Mouse (Mus musculus) limb, embryonic 13.5 days (tissue): ENCODE results near the gene Orai2. TPM values are rescaled to one million over a fixed set of nuclear protein-coding genes. Genes with fewer than 3 reads are reported as not detected.

Experiments
- ATAC-seq: fragments of 200-750 bp; cut with Nextera tagmentation; 2 replicates; pipeline ENCODE4 v1.8.0; 2017; ENCODE audit warnings: low read depth, moderate number of reproducible peaks, moderate TSS enrichment; ENCODE audit not compliant: low FRiP score
- H3K27ac ChIP-seq: fragments of 300-500 bp; sonication (generic); 2 replicates; pipeline ENCODE4 v1.5.1; 2015; ENCODE audit warnings: inconsistent platforms, mild to moderate bottlenecking, moderate library complexity
- H3K27me3 ChIP-seq: fragments of 300-500 bp; sonication (generic); 2 replicates; pipeline ENCODE4 v1.6.1; 2015; ENCODE audit warnings: mild to moderate bottlenecking, inconsistent platforms
- H3K36me3 ChIP-seq: fragments of 300-500 bp; sonication (generic); 2 replicates; pipeline ENCODE4 v1.6.1; 2015; ENCODE audit warnings: inconsistent platforms, mild to moderate bottlenecking, moderate library complexity
- H3K4me1 ChIP-seq: fragments of 300-500 bp; sonication (generic); 2 replicates; pipeline ENCODE4 v1.6.1; 2015; ENCODE audit warnings: inconsistent platforms
- H3K4me2 ChIP-seq: fragments of 300-500 bp; sonication (generic); replicated peaks from 2 replicates; pipeline ENCODE4 v1.6.1; 2015; ENCODE audit warnings: inconsistent platforms, mild to moderate bottlenecking, moderate library complexity
- H3K4me3 ChIP-seq: fragments of 300-500 bp; sonication (generic); 2 replicates; pipeline ENCODE4 v1.5.1; 2015; ENCODE audit warnings: moderate library complexity, mild to moderate bottlenecking, inconsistent platforms
- H3K9ac ChIP-seq: fragments of 300-500 bp; sonication (generic); 2 replicates; pipeline ENCODE4 v1.6.1; 2015; ENCODE audit warnings: mild to moderate bottlenecking, inconsistent platforms
- H3K9me3 ChIP-seq: fragments of 300-500 bp; sonication (generic); 2 replicates; pipeline ENCODE4 v1.6.1; 2016; ENCODE audit warnings: inconsistent platforms
- WGBS: fragments of 180-500 bp; shearing (Covaris S2); methylation state at CpG from one replicate; pipeline ENCODE4 v1.1.7; 2015; 5-methylcytosine and 5-hydroxymethylcytosine counted together
- polyA plus RNA-seq: library from polyadenylated mRNA; unstranded; fragments of >200 nt; fragmentation: Nextera tagmentation; extraction: Ambion mirVana; gene quantifications from 2 replicates; pipeline ENCODE4 v1.2.1, GENCODE M21; 2015

Gene Orai2
- polyA plus RNA-seq, 1 experiment from 2014 or later: 11.9 TPM

GRCm38 (mm10) chr5:136199526-136199925, 29.0 kb upstream of the Orai2 start:
- H3K9me3 ChIP-seq: no peaks in the 10 kb centered on the region
- H3K4me1 ChIP-seq: peaks cover 15% of the 10 kb centered on the region
- WGBS: 33% methylated on average over 11 of the region's 11 CpGs
- H3K27ac ChIP-seq: no peak overlapping the region
- H3K9ac ChIP-seq: peak overlapping the region; percentile 93
- H3K4me3 ChIP-seq: peak overlapping the region; percentile 99
- H3K4me2 ChIP-seq: peak overlapping the region; percentile 95
- peaks cover 27% of the 10 kb centered on the region for H3K36me3 ChIP-seq
- ATAC-seq: no peak
- no peaks in the 10 kb centered on the region for H3K27me3 ChIP-seq

- Histone ChIP-seq H3K9ac (peak within 1 kb of the TSS; percentile 93), H3K4me2 (peak within 1 kb of the TSS; percentile 95), H3K27me3 (no peaks in the 10 kb centered on the region), H3K27ac (0 out of 2 replicates have a peak within 1 kb of the TSS, but pooled peaks have one; percentile 15), H3K4me1 (peaks cover 15% of the 10 kb centered on the region), H3K36me3 (peaks cover 35% of the 10 kb centered on the region), H3K9me3 (no peaks in the 10 kb centered on the region), H3K4me3 (peak within 1 kb of the TSS; percentile 99)
- ATAC-seq: peak; percentile 88
- WGBS: under 1% methylated on average over 62 of the region's 62 CpGs
Observed at GRCm38 (mm10) chr5:136198474-136199391, 28.2 kb upstream of the Orai2 start, which contains the start of gene Prkrip1. TSS of gene Prkrip1 (minus strand) at chr5:136198963.

GRCm38 (mm10) chr5:136191870-136192269, 21.4 kb upstream of the Orai2 start:
- Histone ChIP-seq H3K36me3 (peaks cover 95% of the 10 kb centered on the region), H3K27me3 (no peaks in the 10 kb centered on the region), H3K4me2 (no peak overlapping the region), H3K4me3 (no peak overlapping the region), H3K9me3 (no peaks in the 10 kb centered on the region), H3K4me1 (no peaks in the 10 kb centered on the region), H3K27ac (no peak overlapping the region), H3K9ac (no peak overlapping the region)
- WGBS: 85% methylated on average over 7 of the region's 7 CpGs
- ATAC-seq: no peak

- no peak overlapping the region for H3K9ac ChIP-seq
- H3K4me3 ChIP-seq: no peak overlapping the region
- 42% methylated on average over 4 of the region's 4 CpGs for WGBS
- H3K27me3 ChIP-seq: no peaks in the 10 kb centered on the region
- no peaks in the 10 kb centered on the region for H3K4me1 ChIP-seq
- no peak overlapping the region for H3K4me2 ChIP-seq
- no peak for ATAC-seq
- no peak overlapping the region for H3K27ac ChIP-seq
- H3K9me3 ChIP-seq: no peaks in the 10 kb centered on the region
- H3K36me3 ChIP-seq: peaks cover 89% of the 10 kb centered on the region
Observed at GRCm38 (mm10) chr5:136186723-136187122, 16.2 kb upstream of the Orai2 start.

- Histone ChIP-seq H3K9ac (no peak overlapping the region), H3K4me1 (no peaks in the 10 kb centered on the region), H3K9me3 (no peaks in the 10 kb centered on the region), H3K4me2 (no peak overlapping the region), H3K27ac (no peak overlapping the region), H3K36me3 (peaks cover 91% of the 10 kb centered on the region), H3K27me3 (no peaks in the 10 kb centered on the region), H3K4me3 (no peak overlapping the region)
- no peak for ATAC-seq
- 90% methylated on average over 7 of the region's 7 CpGs for WGBS
Observed at GRCm38 (mm10) chr5:136183766-136184165, 13.3 kb upstream of the Orai2 start.

GRCm38 (mm10) chr5:136182830-136183229, 12.3 kb upstream of the Orai2 start:
- H3K4me2 ChIP-seq: no peak overlapping the region
- H3K9me3 ChIP-seq: no peaks in the 10 kb centered on the region
- no peaks in the 10 kb centered on the region for H3K27me3 ChIP-seq
- H3K4me3 ChIP-seq: no peak overlapping the region
- ATAC-seq: no peak
- 95% methylated on average over 4 of the region's 4 CpGs for WGBS
- no peak overlapping the region for H3K9ac ChIP-seq
- H3K4me1 ChIP-seq: no peaks in the 10 kb centered on the region
- H3K27ac ChIP-seq: no peak overlapping the region
- H3K36me3 ChIP-seq: peaks cover 91% of the 10 kb centered on the region

GRCm38 (mm10) chr5:136182049-136182448, 11.5 kb upstream of the Orai2 start:
- ATAC-seq: no peak
- WGBS: 89% methylated on average over 6 of the region's 6 CpGs
- no peak overlapping the region for H3K9ac ChIP-seq

GRCm38 (mm10) chr5:136181197-136181596, 10.7 kb upstream of the Orai2 start:
- H3K4me3 ChIP-seq: no peak overlapping the region
- H3K9me3 ChIP-seq: no peaks in the 10 kb centered on the region
- no peak overlapping the region for H3K9ac ChIP-seq
- no peaks in the 10 kb centered on the region for H3K27me3 ChIP-seq
- WGBS: 90% methylated on average over 6 of the region's 6 CpGs
- ATAC-seq: no peak
- no peak overlapping the region for H3K4me2 ChIP-seq
- H3K36me3 ChIP-seq: peaks cover 88% of the 10 kb centered on the region
- no peak overlapping the region for H3K27ac ChIP-seq
- no peaks in the 10 kb centered on the region for H3K4me1 ChIP-seq

More at GRCm38 (mm10) chr5:136182049-136182448, 11.5 kb upstream of the Orai2 start:
- Histone ChIP-seq H3K4me1 (no peaks in the 10 kb centered on the region), H3K36me3 (peaks cover 94% of the 10 kb centered on the region), H3K27me3 (no peaks in the 10 kb centered on the region), H3K27ac (no peak overlapping the region), H3K4me3 (no peak overlapping the region), H3K9me3 (no peaks in the 10 kb centered on the region), H3K4me2 (no peak overlapping the region)

GRCm38 (mm10) chr5:136179594-136179993, 9.1 kb upstream of the Orai2 start:
- Histone ChIP-seq H3K27ac (no peak overlapping the region), H3K4me1 (no peaks in the 10 kb centered on the region), H3K9me3 (no peaks in the 10 kb centered on the region), H3K9ac (no peak overlapping the region), H3K36me3 (peaks cover 73% of the 10 kb centered on the region), H3K4me3 (no peak overlapping the region), H3K27me3 (no peaks in the 10 kb centered on the region), H3K4me2 (no peak overlapping the region)
- no peak for ATAC-seq
- 56% methylated on average over 5 of the region's 5 CpGs for WGBS

- H3K27me3 ChIP-seq: 0 out of 2 replicates have a peak, but pooled peaks cover 6% of the 10 kb centered on the region
- no peak for ATAC-seq
- H3K36me3 ChIP-seq: peaks cover 20% of the 10 kb centered on the region
- H3K4me3 ChIP-seq: no peak overlapping the region
- no peaks in the 10 kb centered on the region for H3K9me3 ChIP-seq
- H3K9ac ChIP-seq: no peak overlapping the region
- H3K4me2 ChIP-seq: no peak overlapping the region
- no peak overlapping the region for H3K27ac ChIP-seq
- 56% methylated on average over 9 of the region's 9 CpGs for WGBS
- H3K4me1 ChIP-seq: peaks cover 14% of the 10 kb centered on the region
Observed at GRCm38 (mm10) chr5:136173606-136174463, 3.3 kb upstream of the Orai2 start.

- 70% methylated on average over 9 of the region's 9 CpGs for WGBS
- H3K36me3 ChIP-seq: peaks cover 15% of the 10 kb centered on the region
- H3K4me3 ChIP-seq: no peak overlapping the region
- H3K4me2 ChIP-seq: no peak overlapping the region
- H3K9ac ChIP-seq: no peak overlapping the region
- ATAC-seq: no peak
- 0 out of 2 replicates have a peak, but pooled peaks cover 6% of the 10 kb centered on the region for H3K27me3 ChIP-seq
- no peak overlapping the region for H3K27ac ChIP-seq
- H3K9me3 ChIP-seq: peaks cover 4% of the 10 kb centered on the region; the same call in 1 of the 2 replicates
- peaks cover 14% of the 10 kb centered on the region for H3K4me1 ChIP-seq
Observed at GRCm38 (mm10) chr5:136172939-136173338, 2.4 kb upstream of the Orai2 start.
